Mouse (Mus musculus): ENCODE results near the gene Vmn1r45. TPM values are rescaled to one million over a fixed set of nuclear protein-coding genes. Genes with fewer than 3 reads are reported as not detected.

The Vmn1r45 gene
- polyA plus RNA-seq, 1 experiment, result not detected

DNA sequence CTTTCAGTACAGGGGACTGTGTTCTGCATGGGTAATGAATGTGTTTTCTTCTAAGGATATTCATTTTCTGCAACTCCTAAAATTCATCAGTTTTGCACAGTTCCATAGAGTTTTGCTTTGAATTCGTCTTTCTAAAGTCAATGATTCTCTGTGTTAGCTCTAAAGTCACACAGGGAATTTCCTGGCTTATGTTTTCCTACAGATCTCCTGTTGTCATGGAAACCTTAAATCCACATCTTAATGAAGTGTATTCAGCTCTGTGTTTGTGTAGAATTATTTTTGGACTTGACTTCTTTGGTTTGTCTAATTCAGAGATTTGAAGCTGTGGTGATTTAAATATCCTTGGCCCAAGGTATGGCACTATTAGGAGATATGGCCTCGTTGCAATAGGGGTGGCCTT is 56.6 kb downstream of the Vmn1r45 start:
- no peaks in the 10 kb centered on the region for H3K4me1 ChIP-seq (ENCODE audit: control insufficient read depth, insufficient read depth, low read length)
- no peaks in the 10 kb centered on the region for H3K36me3 ChIP-seq (ENCODE audit: control insufficient read depth, insufficient read depth, low read length, poor library complexity, severe bottlenecking)
- H3K27ac ChIP-seq (ENCODE audit: insufficient read depth, low read length), result no peak overlapping the region
- no peaks in the 10 kb centered on the region for H3K27me3 ChIP-seq (ENCODE audit: control insufficient read depth, insufficient read depth, low read length, poor library complexity, severe bottlenecking)
- H3K9ac ChIP-seq (ENCODE audit: low read depth, poor library complexity, severe bottlenecking), result no peak overlapping the region
- H3K9me3 ChIP-seq (replicated peaks; ENCODE audit: control insufficient read depth, insufficient read depth, low read length, poor library complexity, severe bottlenecking), result no peaks in the 10 kb centered on the region
- no peak overlapping the region for H3K4me3 ChIP-seq (ENCODE audit: low read depth, low read length)
- TF ChIP-seq CTCF (IDR thresholded peaks at IDR 0.05; ENCODE audit: low read depth, low read length) (no peak), POLR2A (IDR thresholded peaks at IDR 0.05; ENCODE audit: insufficient read depth, low read length) (no peak), EP300 (IDR thresholded peaks at IDR 0.05; ENCODE audit: insufficient read depth, low read depth, low read length) (no peak)

DNA sequence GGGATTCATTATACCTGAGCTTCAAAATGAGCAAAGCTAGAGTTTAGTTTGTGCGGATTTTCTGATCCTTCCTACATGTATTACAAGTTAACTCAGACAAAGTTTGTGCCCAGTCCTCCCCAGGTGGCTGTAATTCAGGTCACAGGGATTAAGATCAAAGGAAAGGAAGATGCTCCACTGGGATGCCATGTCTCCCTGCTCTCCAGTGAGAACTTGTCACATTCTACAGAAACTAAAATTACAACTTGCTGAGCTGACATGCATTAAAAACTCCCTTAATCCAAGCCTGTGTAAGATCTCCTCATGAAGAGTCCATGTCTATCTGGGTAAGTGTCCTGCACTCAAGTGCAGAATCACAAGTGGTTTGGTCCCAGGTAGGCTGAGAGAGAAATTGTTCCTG is 57.0 kb downstream of the Vmn1r45 start, which contains the start of gene Vmn1r44:
TSS of gene Vmn1r44 (plus strand) at position 301 of the 400 bp plus-strand sequence.
- Histone ChIP-seq H3K27me3 (ENCODE audit: control insufficient read depth, insufficient read depth, low read length, poor library complexity, severe bottlenecking) (no peaks in the 10 kb centered on the region), H3K4me1 (ENCODE audit: control insufficient read depth, insufficient read depth, low read length) (no peaks in the 10 kb centered on the region), H3K36me3 (ENCODE audit: control insufficient read depth, insufficient read depth, low read length, poor library complexity, severe bottlenecking) (no peaks in the 10 kb centered on the region), H3K9me3 (replicated peaks; ENCODE audit: control insufficient read depth, insufficient read depth, low read length, poor library complexity, severe bottlenecking) (no peaks in the 10 kb centered on the region), H3K9ac (ENCODE audit: low read depth, poor library complexity, severe bottlenecking) (no peak within 1 kb of the TSS), H3K27ac (ENCODE audit: insufficient read depth, low read length) (no peak within 1 kb of the TSS), H3K4me3 (ENCODE audit: low read depth, low read length) (no peak within 1 kb of the TSS)
- TF ChIP-seq POLR2A (IDR thresholded peaks at IDR 0.05; ENCODE audit: insufficient read depth, low read length), result no peak
- no peak for TF ChIP-seq CTCF (IDR thresholded peaks at IDR 0.05; ENCODE audit: low read depth, low read length)
- TF ChIP-seq EP300 (IDR thresholded peaks at IDR 0.05; ENCODE audit: insufficient read depth, low read depth, low read length), result no peak

Other genes with a start within 250 kb of the Vmn1r45 start
- not detected in 2 replicates for gene Vmn1r40, start 233.1 kb downstream of the Vmn1r45 start, polyA plus RNA-seq (2011; ENCODE audit: insufficient read depth, insufficient read length, low read depth, missing spikeins)
- gene Vmn1r41, start 199.8 kb downstream of the Vmn1r45 start, polyA plus RNA-seq (2011; ENCODE audit: insufficient read depth, insufficient read length, low read depth, missing spikeins), result not detected in 2 replicates
- not detected in 2 replicates for gene Vmn1r42, start 64.2 kb downstream of the Vmn1r45 start, polyA plus RNA-seq (2011; ENCODE audit: insufficient read depth, insufficient read length, low read depth, missing spikeins)
- not detected in 2 replicates for gene Vmn1r43, start 64.2 kb downstream of the Vmn1r45 start, polyA plus RNA-seq (2011; ENCODE audit: insufficient read depth, insufficient read length, low read depth, missing spikeins)
- gene Vmn1r44, start 56.9 kb downstream of the Vmn1r45 start, polyA plus RNA-seq (2011; ENCODE audit: insufficient read depth, insufficient read length, low read depth, missing spikeins), result not detected in 2 replicates
- gene Vmn1r46, start 28.7 kb upstream of the Vmn1r45 start, polyA plus RNA-seq (2011; ENCODE audit: insufficient read depth, insufficient read length, low read depth, missing spikeins), result 0.06 TPM in 1 of 2 replicates, not detected in the other
- not detected in 2 replicates for gene Vmn1r47, start 75.5 kb upstream of the Vmn1r45 start, polyA plus RNA-seq (2011; ENCODE audit: insufficient read depth, insufficient read length, low read depth, missing spikeins)
- not detected in 2 replicates for gene Vmn1r48, start 96.2 kb upstream of the Vmn1r45 start, polyA plus RNA-seq (2011; ENCODE audit: insufficient read depth, insufficient read length, low read depth, missing spikeins)
- not detected in 2 replicates for gene Vmn1r49, start 137.9 kb upstream of the Vmn1r45 start, polyA plus RNA-seq (2011; ENCODE audit: insufficient read depth, insufficient read length, low read depth, missing spikeins)
- gene Vmn1r50, start 160.8 kb upstream of the Vmn1r45 start, polyA plus RNA-seq (2011; ENCODE audit: insufficient read depth, insufficient read length, low read depth, missing spikeins), result not detected in 2 replicates
- gene Vmn1r51, start 182.0 kb upstream of the Vmn1r45 start, polyA plus RNA-seq (2011; ENCODE audit: insufficient read depth, insufficient read length, low read depth, missing spikeins), result not detected in 2 replicates
- gene Vmn1r52, start 234.2 kb upstream of the Vmn1r45 start, polyA plus RNA-seq (2011; ENCODE audit: insufficient read depth, insufficient read length, low read depth, missing spikeins), result not detected in 2 replicates